Mouse (Mus musculus) heart, postnatal 36 days (tissue): Measurements from ENCODE around the gene Plpp4. TPM values are rescaled to one million over a fixed set of nuclear protein-coding genes. Genes with fewer than 3 reads are reported as not detected.

Source experiments
- DNase-seq, 2 experiments: peaks; one replicate each; pipeline ENCODE4 v3.0.0; 2021 to 2022
- intact Hi-C: fragments of 180-260 bp; cut with DNase I; formaldehyde crosslinking; loops from one replicate; pipeline ENCODE4 v1.15.1; 2025
- total RNA-seq, 2 experiments: library from RNA; stranded (reverse); gene quantifications; 2 replicates each; pipeline ENCODE4 v1.2.3; 2021

The Plpp4 gene
- not detected for total RNA-seq

DNA sequence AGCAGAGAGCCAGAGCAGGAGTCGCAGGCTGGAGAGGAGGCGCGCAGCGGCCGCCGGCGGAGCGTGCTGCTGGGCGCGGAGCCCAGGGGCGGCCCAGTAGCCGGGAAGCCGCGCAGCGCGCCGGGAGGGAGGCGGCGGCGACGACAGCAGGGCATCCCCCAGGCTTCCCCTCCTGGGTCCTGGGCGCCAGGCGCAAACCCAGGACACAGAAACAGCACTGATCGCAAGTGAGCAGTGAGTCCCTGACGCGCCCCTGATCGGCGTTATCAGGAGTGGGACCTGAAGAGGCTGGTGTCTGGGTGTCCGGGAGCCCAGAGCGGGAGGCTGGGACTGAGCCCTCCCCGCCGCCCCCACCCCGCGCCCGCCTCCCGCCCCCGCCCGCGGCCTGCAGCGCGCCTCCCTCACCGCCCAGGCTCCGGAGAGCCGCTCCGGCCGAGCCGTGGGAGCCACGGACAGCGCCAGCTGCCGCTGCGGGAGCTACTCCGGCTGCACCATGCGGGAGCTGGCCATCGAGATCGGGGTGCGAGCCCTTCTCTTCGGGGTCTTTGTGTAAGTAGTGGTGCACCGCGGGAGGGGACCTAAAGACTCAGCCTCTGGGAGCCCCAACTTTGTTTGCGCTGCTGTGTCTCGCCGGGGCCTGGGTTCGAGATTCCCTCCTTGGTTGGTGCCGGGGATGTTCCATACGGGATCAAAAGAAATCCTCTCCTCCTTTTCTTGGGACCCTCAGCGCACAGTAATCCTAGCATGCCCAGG, at the start of gene Plpp4:
Gene Plpp4, plus strand, starts transcription at position 411 of the 753 bp plus-strand sequence.
- DNase-seq: peak; percentile 14
- intact Hi-C loops: no loop called here

DNA sequence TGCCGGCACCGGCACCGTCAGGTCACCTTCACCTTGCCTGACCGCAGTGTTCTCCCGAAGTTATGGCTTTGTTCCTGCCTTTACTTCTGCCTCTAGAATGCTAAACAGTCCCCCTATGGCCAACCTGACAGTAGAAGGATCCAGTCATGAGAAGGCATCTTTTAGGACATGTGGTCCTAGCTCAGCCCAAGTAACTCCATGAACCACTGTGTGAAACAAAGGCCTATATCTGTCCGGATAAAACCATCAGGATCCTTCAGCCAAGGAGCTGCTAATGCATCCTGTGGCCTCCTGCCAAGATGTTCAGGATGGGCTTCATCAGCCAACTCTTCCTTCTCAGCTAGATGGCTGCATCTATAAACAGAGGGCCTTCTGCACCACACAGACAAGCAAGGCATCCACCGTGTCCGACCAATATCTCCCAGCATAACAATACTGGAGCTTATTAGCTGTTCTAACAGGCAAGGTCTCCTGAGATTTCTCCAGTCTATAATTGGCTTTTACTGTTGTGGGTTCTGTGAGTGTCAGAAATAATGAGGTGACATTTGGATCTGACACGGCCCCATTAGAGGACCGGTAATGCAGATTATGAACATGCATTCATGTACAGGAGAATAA, 40.8 kb upstream of the Plpp4 start:
- DNase-seq: no peak
- intact Hi-C loops: no loop called here

DNA sequence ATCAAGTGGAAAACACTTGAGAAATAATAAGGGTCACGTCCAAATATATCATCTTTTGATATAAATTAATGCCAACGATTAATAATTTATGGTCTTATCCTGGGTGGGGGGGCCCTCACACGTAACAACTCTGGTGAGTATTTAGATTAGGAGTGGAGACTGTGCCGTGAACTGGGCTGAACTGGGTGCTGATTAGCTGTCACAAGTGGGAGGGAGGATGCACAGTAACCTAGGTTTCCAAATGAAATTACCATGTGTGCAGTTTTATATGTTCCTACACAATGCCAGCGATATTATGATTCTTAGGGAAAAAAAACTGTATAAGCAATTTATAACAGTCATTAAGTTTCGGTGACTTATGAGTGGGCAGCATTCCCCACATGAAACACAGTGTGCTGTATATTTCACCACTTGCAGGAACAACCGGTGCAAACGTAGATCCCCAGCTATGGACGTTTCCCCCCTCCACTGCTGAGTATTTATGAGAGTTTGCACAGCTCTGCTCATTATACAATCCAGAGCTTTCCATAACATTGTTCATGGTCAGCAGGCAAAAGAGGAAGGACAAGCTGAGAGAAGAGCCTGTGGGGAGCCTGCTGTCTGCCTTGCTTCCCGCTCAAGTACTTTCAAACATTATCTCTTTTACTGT, 40.2 kb upstream of the Plpp4 start:
- DNase-seq: no peak

GRCm38 (mm10) chr7:129220948-129221347, 35.9 kb upstream of the Plpp4 start:
- DNase-seq: no peak
- intact Hi-C loops: no loop called here

More for the DNA sequence above, 40.2 kb upstream of the Plpp4 start:
- intact Hi-C loops: no loop called here

DNA sequence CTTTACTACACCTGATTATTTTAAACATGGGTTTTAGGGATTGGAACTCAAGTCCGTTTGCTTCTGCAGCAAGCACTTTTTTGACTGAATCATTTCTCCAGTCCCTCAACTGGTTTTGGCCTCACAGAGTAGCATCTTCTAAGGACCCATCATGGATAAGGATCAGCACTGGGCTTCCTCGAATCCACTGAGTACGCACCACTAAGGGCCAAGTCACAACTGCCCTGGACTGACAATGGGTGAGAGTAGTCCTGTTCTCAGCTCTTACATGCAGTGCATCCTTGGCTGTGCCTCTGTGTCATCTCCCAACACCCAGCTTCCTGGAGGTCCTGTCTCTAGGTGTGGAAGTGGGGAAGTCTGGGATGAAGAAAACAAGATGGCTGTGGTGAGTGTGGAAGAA, 35.2 kb upstream of the Plpp4 start:
- intact Hi-C loops: no loop called here
- no peak for DNase-seq

DNA sequence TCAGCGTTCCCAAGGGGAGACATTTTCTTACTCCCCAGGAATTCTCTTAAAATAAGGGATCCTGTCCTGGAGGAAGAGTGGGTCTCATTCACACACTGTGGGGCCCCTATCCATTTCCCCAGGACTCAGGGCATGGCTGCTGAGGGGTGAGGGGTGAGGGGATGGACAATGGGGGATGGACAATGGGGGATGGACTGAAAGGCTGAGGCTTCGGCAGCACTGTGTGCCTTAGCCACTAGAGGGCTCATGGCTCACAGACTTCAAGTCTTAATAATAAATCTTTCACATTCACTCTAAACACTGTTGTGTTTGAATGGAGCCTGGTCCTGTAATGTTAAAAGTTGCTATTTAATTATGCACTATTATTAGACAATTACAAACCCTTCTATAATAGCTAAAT, 21.4 kb upstream of the Plpp4 start:
- DNase-seq: no peak
- intact Hi-C loops: loop anchor here (5.0 kb wide), 1 partner anchor 272 kb away; no protein-coding TSS in a partner anchor

DNA sequence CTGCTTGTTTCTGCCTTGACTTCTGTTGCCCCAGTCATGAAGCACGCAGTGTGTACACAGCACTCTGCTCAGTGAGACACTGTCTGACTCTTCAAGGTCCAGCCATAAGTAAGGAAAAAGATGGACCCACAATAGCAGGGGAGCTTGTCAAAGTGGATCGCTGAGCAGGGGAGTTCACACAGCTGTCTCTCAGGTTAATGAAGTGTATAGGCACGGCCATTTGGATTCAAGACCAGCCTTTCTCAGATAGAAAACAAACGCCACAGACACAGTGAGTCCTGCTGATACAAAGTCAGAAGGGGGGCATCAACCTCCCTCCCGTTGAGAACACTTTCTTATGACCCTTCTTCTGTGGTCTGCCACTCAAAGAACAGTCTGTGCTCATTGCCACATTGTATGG, 20.8 kb upstream of the Plpp4 start:
- no peak for DNase-seq
- intact Hi-C loops: loop anchor here (5.0 kb wide), 1 partner anchor 271 kb away; no protein-coding TSS in a partner anchor

- DNase-seq: no peak
- intact Hi-C loops: no loop called here
These were observed 5.8 kb upstream of the Plpp4 start for GRCm38 (mm10) chr7:129250981-129251380.

DNA sequence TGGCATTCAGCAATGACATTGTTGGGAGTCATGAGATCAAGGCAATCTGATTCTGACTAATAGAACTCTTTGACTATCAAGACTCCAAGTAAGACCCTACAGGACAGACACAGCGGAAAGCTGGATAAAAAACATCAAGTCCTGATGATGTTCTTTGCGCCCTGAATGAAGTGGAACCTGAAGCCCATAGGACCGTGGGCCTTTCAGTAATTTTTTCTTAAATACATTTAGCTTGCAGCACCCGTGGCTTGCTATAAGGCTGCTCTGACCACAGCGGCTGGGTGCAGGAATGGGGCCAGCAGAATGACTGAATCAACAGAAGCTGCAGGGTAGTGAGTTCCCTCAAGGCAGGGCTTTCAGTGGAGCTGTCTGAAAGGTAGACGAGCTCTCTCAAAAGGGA, 3.4 kb upstream of the Plpp4 start:
- DNase-seq: no peak
- intact Hi-C loops: no loop called here

- DNase-seq: no peak
- intact Hi-C loops: no loop called here
These were observed 2.7 kb upstream of the Plpp4 start for GRCm38 (mm10) chr7:129254126-129254525.

- DNase-seq: no peak
- intact Hi-C loops: no loop called here
These were observed 1.4 kb upstream of the Plpp4 start for GRCm38 (mm10) chr7:129255406-129255805.

DNA sequence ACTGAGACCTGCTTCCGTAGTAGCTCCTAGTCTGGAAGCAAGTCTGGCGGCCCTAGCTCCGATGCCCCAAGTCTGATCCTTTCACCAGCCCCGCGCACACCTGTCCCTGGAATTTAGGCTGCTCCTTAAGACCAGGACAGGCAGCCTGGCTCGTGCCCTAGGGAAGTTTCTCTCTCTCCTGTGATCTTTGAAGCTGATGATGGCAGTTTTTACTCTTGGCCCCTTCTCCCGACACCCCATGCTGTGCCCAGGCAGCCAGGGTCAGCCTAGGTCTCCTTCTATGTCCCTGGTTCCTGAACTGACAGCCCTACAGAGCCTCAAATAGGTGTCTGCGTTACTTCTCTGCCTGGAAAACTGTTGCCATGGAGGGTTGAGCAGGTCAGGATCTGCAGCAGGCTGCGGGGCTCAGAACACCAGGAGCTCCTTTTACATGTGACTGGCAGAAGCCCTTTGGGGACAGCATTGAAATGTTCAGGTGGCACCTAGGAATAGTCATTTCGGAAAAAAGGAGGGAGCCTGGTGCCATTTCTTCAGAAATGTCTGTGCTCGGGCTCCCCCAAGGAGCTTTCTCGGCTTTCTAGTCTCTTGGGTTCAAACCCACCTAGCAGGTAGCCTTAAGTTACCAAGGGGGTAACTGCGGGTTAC, 665 bp downstream of the Plpp4 start:
- intact Hi-C loops: no loop called here
- no peak for DNase-seq

- intact Hi-C loops: no loop called here
- DNase-seq: no peak
These were observed 1.5 kb downstream of the Plpp4 start for GRCm38 (mm10) chr7:129258331-129258730.

- no peak for DNase-seq
- intact Hi-C loops: no loop called here
These were observed 2.4 kb downstream of the Plpp4 start for GRCm38 (mm10) chr7:129259195-129259594.

GRCm38 (mm10) chr7:129273867-129274266, 17.0 kb downstream of the Plpp4 start:
- intact Hi-C loops: no loop called here
- DNase-seq: no peak

GRCm38 (mm10) chr7:129274726-129275125, 17.9 kb downstream of the Plpp4 start:
- intact Hi-C loops: no loop called here
- no peak for DNase-seq

- DNase-seq: no peak
- intact Hi-C loops: no loop called here
These were observed 20.9 kb downstream of the Plpp4 start for GRCm38 (mm10) chr7:129277751-129278150.

GRCm38 (mm10) chr7:129278801-129279200, 22.0 kb downstream of the Plpp4 start:
- intact Hi-C loops: no loop called here
- no peak for DNase-seq

DNA sequence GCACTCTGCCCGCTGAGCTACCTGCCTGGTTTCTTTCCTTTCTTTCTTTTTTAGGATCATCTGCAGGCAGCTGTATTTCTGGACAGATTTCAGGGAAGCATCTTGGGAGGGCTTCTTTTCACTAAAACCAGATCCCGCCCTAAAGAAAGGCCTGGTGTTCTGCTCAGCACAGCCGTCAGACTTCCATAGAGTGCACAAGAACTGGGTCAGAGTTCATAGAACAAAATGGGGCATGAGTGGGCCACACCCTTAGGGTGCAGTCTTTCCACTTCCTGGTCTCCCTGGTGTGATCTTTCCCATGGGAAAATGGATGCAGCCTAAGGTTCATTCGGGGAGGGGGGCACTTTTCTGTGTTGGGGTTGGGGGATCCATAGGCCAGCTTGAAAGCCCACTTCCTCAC, 22.4 kb downstream of the Plpp4 start:
- no peak for DNase-seq
- intact Hi-C loops: no loop called here

DNA sequence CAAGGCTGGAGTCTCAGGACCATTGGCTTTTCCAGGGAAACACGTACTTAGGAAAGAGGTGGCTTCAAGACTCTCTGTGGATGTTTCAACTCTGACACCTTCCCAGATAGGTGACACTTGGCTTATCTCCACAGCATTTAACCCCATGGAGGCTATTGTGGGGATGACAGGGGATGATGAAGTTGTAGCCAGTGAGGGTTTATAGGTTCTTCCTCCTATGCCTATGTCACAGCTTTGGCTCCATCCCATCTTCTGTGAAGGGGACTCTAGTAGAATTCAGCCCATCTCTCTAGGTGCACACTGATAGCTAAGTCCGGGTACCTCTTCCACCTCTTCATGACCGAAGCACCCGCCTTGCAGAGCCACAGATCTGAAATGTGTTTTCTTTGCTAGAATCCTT, 25.1 kb downstream of the Plpp4 start:
- intact Hi-C loops: no loop called here
- DNase-seq: no peak

- intact Hi-C loops: no loop called here
- no peak for DNase-seq
These were observed 28.5 kb downstream of the Plpp4 start for GRCm38 (mm10) chr7:129285186-129285868.
